Mouse (Mus musculus) heart, adult 8-10 months (tissue): ENCODE data around the gene Gm20878. TPM values are rescaled to one million over a fixed set of nuclear protein-coding genes. Genes with fewer than 3 reads are reported as not detected.
"Not testable (repeated sequence)": the region's sequence is repeated elsewhere in the genome, so short reads cannot be mapped to it uniquely, and the experiment has no call there.

Experiments
- DNase-seq: peaks from one replicate; pipeline ENCODE4 v3.0.0; 2022; ENCODE audit warnings: low spot score
- total RNA-seq, 4 experiments: library from RNA; stranded (reverse); gene quantifications; 2 replicates each; pipeline ENCODE4 v1.2.4; 2022

The Gm20878 gene
- total RNA-seq = under 1 TPM in 3 of 4 experiments, not detected in 1; 0.63 to 0.86 (median 0.73) TPM

- DNase-seq = not testable (repeated sequence)
These were observed at the start of gene Gm20878 for GRCm38 (mm10) chr4:41941272-41941671. Gene Gm20878, plus strand, starts transcription at chr4:41941572.

DNA sequence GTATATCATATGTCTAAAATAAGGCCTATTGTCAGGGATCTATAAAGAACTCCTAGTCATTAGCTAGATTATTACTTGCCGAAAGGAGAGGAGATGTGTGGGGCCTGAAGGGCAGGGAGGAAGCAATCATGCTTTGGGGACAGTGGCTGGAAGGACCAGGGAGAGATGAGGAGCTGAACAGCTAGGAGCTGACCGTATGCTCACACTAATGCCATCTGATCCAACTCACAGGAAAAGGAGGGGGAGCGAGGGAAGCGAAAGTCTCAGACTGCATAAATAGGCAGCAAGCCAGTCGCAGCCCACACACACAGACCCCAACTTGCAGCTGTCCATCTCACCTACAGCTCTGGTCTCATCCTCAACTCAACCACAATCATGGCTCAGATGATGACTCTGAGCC lies 38.1 kb upstream of the Gm20878 start, which contains the start of gene Gm21541:
Gene Gm21541, plus strand, starts transcription at position 301 of the 400 bp plus-strand sequence.
- not testable (repeated sequence) for DNase-seq

GRCm38 (mm10) chr4:41965758-41966157 lies 24.4 kb downstream of the Gm20878 start, which contains the start of gene Fam205a4:
Gene Fam205a4, plus strand, starts transcription at chr4:41966058.
- DNase-seq = not testable (repeated sequence)

Other genes with a start within 250 kb of the Gm20878 start
- 1 to 10 TPM; 2.2 to 5.3 (median 4.9) TPM for gene Cntfr, start 244.5 kb upstream of the Gm20878 start, total RNA-seq
- 100 to 1,000 TPM in 3 of 4 experiments, 10 to 100 TPM in 1; 95.9 to 110 (median 104) TPM for gene Il11ra1, start 241.6 kb upstream of the Gm20878 start, total RNA-seq
- 10 to 100 TPM; 29.7 to 35.8 (median 33.3) TPM for gene Rpp25l, start 228.0 kb upstream of the Gm20878 start, total RNA-seq
- 10 to 100 TPM; 69.4 to 71.8 (median 70.7) TPM for gene Dctn3, start 218.4 kb upstream of the Gm20878 start, total RNA-seq
- gene Arid3c, start 210.4 kb upstream of the Gm20878 start, total RNA-seq = not detected
- 10 to 100 TPM; 52.6 to 60.5 (median 58.6) TPM for gene Galt, start 186.3 kb upstream of the Gm20878 start, total RNA-seq
- gene Sigmar1, start 185.4 kb upstream of the Gm20878 start, total RNA-seq = 10 to 100 TPM; 20.9 to 23.8 (median 21.7) TPM
- gene Ccl27a, start 167.3 kb upstream of the Gm20878 start, total RNA-seq = 10 to 100 TPM; 12.3 to 19.6 (median 14.5) TPM
- not detected for gene Gm21541, start 38.0 kb upstream of the Gm20878 start, total RNA-seq
- gene Fam205a4, start 24.5 kb downstream of the Gm20878 start, total RNA-seq = not detected
- gene Gm21093, start 93.2 kb downstream of the Gm20878 start, total RNA-seq = under 1 TPM in 1 of 4 experiments, not detected in 3; 0.22 TPM
- gene Gm3893, start 149.6 kb downstream of the Gm20878 start, total RNA-seq = not detected
- 10 to 100 TPM; 28.4 to 45.6 (median 39.5) TPM for gene Gm13304, start 173.2 kb downstream of the Gm20878 start, total RNA-seq
- gene Gm13306, start 211.9 kb downstream of the Gm20878 start, total RNA-seq = not detected
- gene Gm13305, start 227.0 kb downstream of the Gm20878 start, total RNA-seq = not detected